Mouse (Mus musculus): ENCODE measurements at regions not wholly inside any gene's neighbourhood (a gene's known extent, or its start where the extent isn't known, plus 50 kb on each side); places are given as distances from the start of the nearest gene placed in this dataset.
A peak's percentile ranks its signal among the peaks of the same experiment; 100 is the strongest.

DNA sequence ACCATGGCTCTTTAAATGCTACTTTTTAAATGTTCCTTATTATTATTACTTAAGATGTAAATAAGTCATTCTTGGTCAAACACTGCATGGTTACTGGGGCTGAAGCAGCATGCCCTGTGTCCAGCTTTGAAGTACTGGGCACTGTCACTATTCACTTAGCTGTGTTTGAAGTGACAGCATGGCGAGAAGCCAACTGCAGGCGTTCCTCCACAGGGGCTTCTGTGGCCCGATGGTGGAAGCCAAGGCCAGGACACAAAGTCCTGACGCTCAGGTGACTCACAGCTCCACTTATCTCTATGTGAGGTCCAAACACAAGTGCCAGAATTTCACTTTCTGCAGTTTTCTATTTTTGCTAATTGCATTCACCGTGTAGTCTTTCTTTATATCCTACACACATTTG lies 65.3 kb downstream of the Cdca7 start:
- Histone ChIP-seq H3K27me3 (replicated peaks; ENCODE audit: control insufficient read depth, insufficient read depth, low read length) (no peaks in the 10 kb centered on the region), H3K4me2 (replicated peaks; ENCODE audit: low read depth) (no peak overlapping the region), H3K4me1 (replicated peaks; ENCODE audit: control insufficient read depth, insufficient read depth, low read length) (no peaks in the 10 kb centered on the region), H3K36me3 (ENCODE audit: control insufficient read depth, insufficient read depth) (no peaks in the 10 kb centered on the region), H3K27ac (ENCODE audit: low read depth, low read length) (no peak overlapping the region), H3K4me3 (ENCODE audit: low read depth, low read length) (no peak overlapping the region), H3K9me3 (ENCODE audit: control insufficient read depth) (no peaks in the 10 kb centered on the region), H3K9ac (ENCODE audit: low read depth, low read length) (no peak overlapping the region)
- 62% methylated on average over 5 of the region's 5 CpGs for WGBS
- TF ChIP-seq CTCF (IDR thresholded peaks at IDR 0.05; ENCODE audit: low read depth) = no peak
- no peak for ATAC-seq

DNA sequence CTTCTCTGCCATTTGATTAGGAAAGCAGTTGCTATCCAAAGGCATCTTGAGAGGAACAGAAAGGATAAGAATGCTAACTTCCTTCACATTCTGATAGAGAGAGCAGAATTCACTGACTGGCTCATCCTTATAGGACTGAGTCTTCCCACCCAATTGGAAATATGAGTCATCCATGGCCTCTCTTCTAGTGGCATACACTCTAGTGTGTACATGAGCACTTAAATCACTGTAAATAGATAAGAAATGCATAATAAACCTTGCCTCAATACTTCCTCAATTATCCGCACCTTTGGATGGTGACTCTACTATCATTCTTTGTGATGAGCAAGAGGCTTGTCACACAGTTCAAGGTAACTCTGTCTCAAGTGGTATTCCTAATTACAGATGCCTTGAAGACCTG lies 69.5 kb downstream of the Cdca7 start:
- 44% methylated on average over 1 of the region's 1 CpGs for WGBS
- Histone ChIP-seq H3K9ac (ENCODE audit: low read depth, low read length) (no peak overlapping the region), H3K4me3 (ENCODE audit: low read depth, low read length) (no peak overlapping the region), H3K4me1 (replicated peaks; ENCODE audit: control insufficient read depth, insufficient read depth, low read length) (no peaks in the 10 kb centered on the region), H3K36me3 (ENCODE audit: control insufficient read depth, insufficient read depth) (no peaks in the 10 kb centered on the region), H3K4me2 (replicated peaks; ENCODE audit: low read depth) (no peak overlapping the region), H3K9me3 (ENCODE audit: control insufficient read depth) (no peaks in the 10 kb centered on the region), H3K27me3 (replicated peaks; ENCODE audit: control insufficient read depth, insufficient read depth, low read length) (no peaks in the 10 kb centered on the region), H3K27ac (ENCODE audit: low read depth, low read length) (no peak overlapping the region)
- no peak for TF ChIP-seq CTCF (IDR thresholded peaks at IDR 0.05; ENCODE audit: low read depth)
- peak; percentile 54 for ATAC-seq

DNA sequence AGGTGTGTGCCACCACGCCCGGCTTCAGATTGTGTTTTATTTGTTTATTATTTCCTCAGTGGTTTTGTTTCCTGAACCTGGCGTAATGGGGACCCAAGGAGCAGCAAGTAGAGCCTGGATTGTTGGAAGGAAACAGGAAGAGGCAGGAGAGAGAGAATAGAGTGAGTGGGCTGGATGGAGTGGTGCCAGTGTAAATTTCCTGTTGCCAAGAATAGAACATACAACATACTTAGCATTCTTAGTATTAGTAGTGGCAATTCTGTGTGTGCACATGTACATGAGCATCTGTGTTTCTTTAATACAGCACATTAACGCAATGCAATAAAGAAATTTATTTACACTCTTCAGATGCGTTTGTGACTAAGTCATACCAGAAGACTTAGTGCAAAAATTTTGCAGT lies 70.5 kb downstream of the Cdca7 start:
- H3K4me3 ChIP-seq (ENCODE audit: low read depth, low read length) = no peak overlapping the region
- H3K36me3 ChIP-seq (ENCODE audit: control insufficient read depth, insufficient read depth) = no peaks in the 10 kb centered on the region
- WGBS = 68% methylated on average over 5 of the region's 5 CpGs
- no peak for ATAC-seq
- H3K4me1 ChIP-seq (replicated peaks; ENCODE audit: control insufficient read depth, insufficient read depth, low read length) = no peaks in the 10 kb centered on the region
- no peaks in the 10 kb centered on the region for H3K9me3 ChIP-seq (ENCODE audit: control insufficient read depth)
- H3K27ac ChIP-seq (ENCODE audit: low read depth, low read length) = no peak overlapping the region
- H3K9ac ChIP-seq (ENCODE audit: low read depth, low read length) = no peak overlapping the region
- H3K27me3 ChIP-seq (replicated peaks; ENCODE audit: control insufficient read depth, insufficient read depth, low read length) = no peaks in the 10 kb centered on the region
- no peak for TF ChIP-seq CTCF (IDR thresholded peaks at IDR 0.05; ENCODE audit: low read depth)
- H3K4me2 ChIP-seq (replicated peaks; ENCODE audit: low read depth) = no peak overlapping the region

DNA sequence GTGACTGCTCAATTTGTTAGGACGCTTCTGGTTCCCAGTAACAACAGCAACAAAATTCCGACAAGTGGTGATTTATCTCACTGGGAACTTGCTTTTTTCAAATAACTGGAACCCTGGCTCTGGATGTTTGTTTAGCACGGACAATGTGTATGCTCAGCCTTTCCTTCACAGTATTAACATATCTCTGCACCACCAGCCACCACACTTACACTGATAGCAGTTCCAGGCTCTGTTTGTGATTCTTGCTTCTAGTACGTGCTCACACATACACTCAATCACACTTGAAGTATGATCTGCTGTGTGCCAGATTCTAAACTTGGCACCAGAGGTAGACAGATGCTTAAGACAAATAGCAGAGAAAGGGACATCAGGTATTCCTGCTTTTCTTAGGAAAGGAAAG lies 71.0 kb downstream of the Cdca7 start:
- TF ChIP-seq CTCF (IDR thresholded peaks at IDR 0.05; ENCODE audit: low read depth) = no peak
- ATAC-seq = no peak
- H3K4me1 ChIP-seq (replicated peaks; ENCODE audit: control insufficient read depth, insufficient read depth, low read length) = no peaks in the 10 kb centered on the region
- no peak overlapping the region for H3K4me2 ChIP-seq (replicated peaks; ENCODE audit: low read depth)
- 29% methylated on average over 4 of the region's 4 CpGs for WGBS
- H3K4me3 ChIP-seq (ENCODE audit: low read depth, low read length) = no peak overlapping the region
- no peaks in the 10 kb centered on the region for H3K9me3 ChIP-seq (ENCODE audit: control insufficient read depth)
- H3K9ac ChIP-seq (ENCODE audit: low read depth, low read length) = no peak overlapping the region
- no peak overlapping the region for H3K27ac ChIP-seq (ENCODE audit: low read depth, low read length)
- H3K27me3 ChIP-seq (replicated peaks; ENCODE audit: control insufficient read depth, insufficient read depth, low read length) = no peaks in the 10 kb centered on the region
- H3K36me3 ChIP-seq (ENCODE audit: control insufficient read depth, insufficient read depth) = no peaks in the 10 kb centered on the region

DNA sequence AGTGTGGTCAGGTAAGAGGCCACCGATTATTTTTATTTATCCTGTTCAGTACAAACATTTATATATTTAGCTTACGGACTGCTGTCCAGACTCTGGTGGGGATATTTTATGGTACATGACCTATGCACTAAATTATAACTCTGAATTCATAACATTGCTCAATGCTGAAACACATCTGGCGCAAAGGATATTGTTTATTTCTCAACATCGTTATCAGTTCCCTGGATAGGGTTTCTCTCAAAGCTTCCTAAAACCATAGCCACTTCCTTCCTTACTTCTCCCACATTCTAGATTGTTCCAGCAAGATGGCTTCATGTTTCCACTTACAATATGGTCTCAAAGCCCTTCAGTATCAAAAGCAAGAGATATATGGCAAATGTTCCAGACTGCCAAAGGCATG lies 75.3 kb downstream of the Cdca7 start:
- no peak overlapping the region for H3K9ac ChIP-seq (ENCODE audit: low read depth, low read length)
- ATAC-seq = no peak
- H3K9me3 ChIP-seq (ENCODE audit: control insufficient read depth) = no peaks in the 10 kb centered on the region
- no peak overlapping the region for H3K4me3 ChIP-seq (ENCODE audit: low read depth, low read length)
- H3K27ac ChIP-seq (ENCODE audit: low read depth, low read length) = no peak overlapping the region
- WGBS = 56% methylated on average over 4 of the region's 4 CpGs
- H3K4me1 ChIP-seq (replicated peaks; ENCODE audit: control insufficient read depth, insufficient read depth, low read length) = no peaks in the 10 kb centered on the region
- no peak for TF ChIP-seq CTCF (IDR thresholded peaks at IDR 0.05; ENCODE audit: low read depth)
- no peaks in the 10 kb centered on the region for H3K27me3 ChIP-seq (replicated peaks; ENCODE audit: control insufficient read depth, insufficient read depth, low read length)
- no peak overlapping the region for H3K4me2 ChIP-seq (replicated peaks; ENCODE audit: low read depth)
- H3K36me3 ChIP-seq (ENCODE audit: control insufficient read depth, insufficient read depth) = no peaks in the 10 kb centered on the region

DNA sequence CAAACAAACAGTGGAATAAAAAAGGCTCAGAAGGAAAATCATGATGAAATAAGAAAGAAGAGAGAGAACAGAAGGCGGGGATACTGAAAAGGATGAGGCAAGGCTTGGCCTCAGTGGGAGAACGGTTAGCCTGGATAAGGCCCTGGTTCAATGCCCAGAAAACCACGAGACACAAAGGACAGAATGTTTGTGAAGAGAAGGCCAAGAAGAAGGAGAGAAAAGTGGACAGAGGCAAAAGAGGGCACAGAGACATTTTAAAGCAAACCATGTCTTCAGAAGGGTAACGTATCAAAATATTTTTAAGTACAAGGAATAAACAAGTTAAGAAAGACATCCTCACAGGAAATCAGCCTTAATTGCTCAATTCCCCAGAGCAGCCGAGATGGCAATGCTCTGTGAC lies 78.6 kb downstream of the Cdca7 start:
- Histone ChIP-seq H3K4me3 (ENCODE audit: low read depth, low read length) (no peak overlapping the region), H3K36me3 (ENCODE audit: control insufficient read depth, insufficient read depth) (no peaks in the 10 kb centered on the region), H3K27ac (ENCODE audit: low read depth, low read length) (no peak overlapping the region), H3K4me2 (replicated peaks; ENCODE audit: low read depth) (no peak overlapping the region), H3K9ac (ENCODE audit: low read depth, low read length) (no peak overlapping the region), H3K4me1 (replicated peaks; ENCODE audit: control insufficient read depth, insufficient read depth, low read length) (no peaks in the 10 kb centered on the region), H3K27me3 (replicated peaks; ENCODE audit: control insufficient read depth, insufficient read depth, low read length) (no peaks in the 10 kb centered on the region), H3K9me3 (ENCODE audit: control insufficient read depth) (no peaks in the 10 kb centered on the region)
- WGBS = 72% methylated on average over 5 of the region's 5 CpGs
- TF ChIP-seq CTCF (IDR thresholded peaks at IDR 0.05; ENCODE audit: low read depth) = no peak
- ATAC-seq = no peak

DNA sequence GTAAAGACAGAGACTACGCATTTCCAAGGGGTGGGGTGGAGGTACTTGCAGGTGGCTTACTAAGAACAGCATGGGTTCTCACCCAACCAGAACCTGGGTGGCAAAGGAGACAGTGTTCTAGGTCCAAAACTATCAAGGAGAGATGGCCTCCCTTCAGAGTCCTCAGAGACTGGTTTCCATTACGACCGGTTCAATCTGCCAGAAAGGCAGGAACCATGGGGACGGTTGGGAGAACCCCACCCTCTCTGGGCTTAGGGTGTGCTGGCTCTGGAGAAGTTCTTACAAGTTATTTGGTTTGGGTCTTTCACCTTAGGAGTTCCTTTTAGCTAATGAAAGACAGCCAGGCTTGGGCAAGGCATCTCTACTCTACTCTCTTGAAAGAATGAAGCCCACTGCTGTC lies 79.2 kb downstream of the Cdca7 start:
- WGBS = 91% methylated on average over 4 of the region's 4 CpGs
- Histone ChIP-seq H3K9ac (ENCODE audit: low read depth, low read length) (no peak overlapping the region), H3K27me3 (replicated peaks; ENCODE audit: control insufficient read depth, insufficient read depth, low read length) (no peaks in the 10 kb centered on the region), H3K4me3 (ENCODE audit: low read depth, low read length) (no peak overlapping the region), H3K9me3 (ENCODE audit: control insufficient read depth) (no peaks in the 10 kb centered on the region), H3K36me3 (ENCODE audit: control insufficient read depth, insufficient read depth) (no peaks in the 10 kb centered on the region), H3K27ac (ENCODE audit: low read depth, low read length) (no peak overlapping the region), H3K4me1 (replicated peaks; ENCODE audit: control insufficient read depth, insufficient read depth, low read length) (no peaks in the 10 kb centered on the region), H3K4me2 (replicated peaks; ENCODE audit: low read depth) (no peak overlapping the region)
- no peak for TF ChIP-seq CTCF (IDR thresholded peaks at IDR 0.05; ENCODE audit: low read depth)
- ATAC-seq = no peak

Data from intestine, postnatal 0 days (tissue).